Mouse (Mus musculus): ENCODE measurements around the gene Igdcc4. TPM values are rescaled to one million over a fixed set of nuclear protein-coding genes. Genes with fewer than 3 reads are reported as not detected.

The Igdcc4 gene
- polyA plus RNA-seq, 1 experiment, result 9.4 TPM

DNA sequence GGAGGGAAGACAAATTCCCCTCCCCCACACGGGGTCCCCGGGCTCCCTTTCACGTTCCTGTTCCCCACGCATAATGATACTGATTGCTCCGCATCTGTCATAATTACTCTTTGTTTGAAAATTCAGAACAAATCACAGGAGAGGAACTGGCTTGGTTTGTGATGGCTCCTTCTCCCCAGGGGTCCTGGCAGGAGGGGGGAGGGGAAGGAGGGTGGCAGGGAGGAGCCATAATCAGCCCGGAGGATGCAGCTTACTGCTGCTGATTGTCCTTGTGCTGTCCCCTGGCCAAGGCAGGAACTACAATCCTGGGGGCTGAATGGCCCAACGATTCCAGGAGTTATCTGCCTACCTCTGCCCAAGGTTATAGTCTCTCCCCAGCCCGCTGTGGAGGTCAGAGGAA, 55.3 kb downstream of the Igdcc4 start:
- H3K27me3 ChIP-seq (ENCODE audit: control insufficient read depth, insufficient read depth, insufficient read length), result peaks cover 51% of the 10 kb centered on the region
- H3K4me3 ChIP-seq, result no peak overlapping the region
- H3ac ChIP-seq (ENCODE audit: control insufficient read depth, insufficient read length), result no peak overlapping the region
- no peak for TF ChIP-seq POLR2A (IDR thresholded peaks at IDR 0.05; ENCODE audit: insufficient read length, low read depth)
- H3K79me2 ChIP-seq (ENCODE audit: control insufficient read depth, insufficient read depth), result no peaks in the 10 kb centered on the region
- H3K4me2 ChIP-seq (ENCODE audit: low read depth), result no peak overlapping the region
- no peaks in the 10 kb centered on the region for H3K36me3 ChIP-seq (ENCODE audit: control insufficient read depth, insufficient read depth)

GRCm38 (mm10) chr9:65157631-65158030, 56.3 kb downstream of the Igdcc4 start:
- peaks cover 61% of the 10 kb centered on the region for H3K27me3 ChIP-seq (ENCODE audit: control insufficient read depth, insufficient read depth, insufficient read length)
- no peak overlapping the region for H3K4me3 ChIP-seq
- TF ChIP-seq MYOG (IDR thresholded peaks at IDR 0.05; ENCODE audit: control insufficient read depth in 1 of 3, insufficient read depth in 1 of 3, insufficient read length in 2 of 3, low read depth in 2 of 3) (no peak), TCF12 (IDR thresholded peaks at IDR 0.05; ENCODE audit: insufficient read depth, poor library complexity, severe bottlenecking) (no peak), MAX (IDR thresholded peaks at IDR 0.05; ENCODE audit: low read depth) (no peak), POLR2AphosphoS2 (IDR thresholded peaks at IDR 0.05; ENCODE audit: insufficient read length, low read depth) (no peak), SRF (IDR thresholded peaks at IDR 0.05; ENCODE audit: control insufficient read depth, insufficient read length, low read depth) (no peak), USF1 (IDR thresholded peaks at IDR 0.05; ENCODE audit: low read depth) (no peak), CEBPB (IDR thresholded peaks at IDR 0.05; ENCODE audit: insufficient read depth, poor library complexity, severe bottlenecking) (no peak), TCF3 (IDR thresholded peaks at IDR 0.05; ENCODE audit: insufficient read length, low read depth) (no peak), POLR2A (IDR thresholded peaks at IDR 0.05; ENCODE audit: insufficient read length, low read depth) (no peak), REST (IDR thresholded peaks at IDR 0.05; ENCODE audit: insufficient read depth, insufficient read length) (no peak), MYOD1 (IDR thresholded peaks at IDR 0.05; ENCODE audit: control insufficient read depth in 1 of 3, insufficient read length in 2 of 3, low read depth in 2 of 3) (no peak), E2F4 (IDR thresholded peaks at IDR 0.05; ENCODE audit: insufficient read depth) (no peak)
- no peak overlapping the region for H3ac ChIP-seq (ENCODE audit: control insufficient read depth, insufficient read length)
- H3K36me3 ChIP-seq (ENCODE audit: control insufficient read depth, insufficient read depth), result no peaks in the 10 kb centered on the region
- no peak overlapping the region for H3K4me2 ChIP-seq (ENCODE audit: low read depth)
- no peaks in the 10 kb centered on the region for H3K79me2 ChIP-seq (ENCODE audit: control insufficient read depth, insufficient read depth)

DNA sequence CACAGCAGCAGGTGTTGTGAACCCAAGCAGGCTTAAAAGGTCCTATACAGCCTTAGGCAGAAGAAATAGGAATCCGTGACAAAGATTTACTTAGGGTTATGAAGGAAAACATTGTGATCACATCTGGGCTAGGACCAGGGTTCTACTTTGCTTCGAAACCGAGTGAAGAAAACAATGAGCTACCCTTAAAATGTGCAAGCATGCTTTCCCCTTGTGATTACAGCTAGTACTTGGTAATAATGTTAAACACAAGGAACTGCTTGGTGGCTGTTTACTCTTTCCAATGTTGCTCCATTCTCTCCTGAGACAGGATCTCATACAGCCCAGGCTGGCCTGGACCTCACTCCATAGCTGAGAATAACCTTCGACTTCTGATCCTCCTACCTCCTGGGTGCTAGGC, 59.9 kb downstream of the Igdcc4 start:
- no peak overlapping the region for H3K4me2 ChIP-seq (ENCODE audit: low read depth)
- H3K27me3 ChIP-seq (ENCODE audit: control insufficient read depth, insufficient read depth, insufficient read length), result peaks cover 74% of the 10 kb centered on the region
- no peak for TF ChIP-seq TCF3 (IDR thresholded peaks at IDR 0.05; ENCODE audit: insufficient read length, low read depth)
- no peak for TF ChIP-seq USF1 (IDR thresholded peaks at IDR 0.05; ENCODE audit: low read depth)
- TF ChIP-seq MAX (IDR thresholded peaks at IDR 0.05; ENCODE audit: low read depth), result no peak
- no peak for TF ChIP-seq POLR2A (IDR thresholded peaks at IDR 0.05; ENCODE audit: insufficient read length, low read depth)
- no peak for TF ChIP-seq MYOD1 (IDR thresholded peaks at IDR 0.05; ENCODE audit: control insufficient read depth in 1 of 3, insufficient read length in 2 of 3, low read depth in 2 of 3)
- no peak for TF ChIP-seq MYOG (IDR thresholded peaks at IDR 0.05; ENCODE audit: control insufficient read depth in 1 of 3, insufficient read depth in 1 of 3, insufficient read length in 2 of 3, low read depth in 2 of 3)
- H3K36me3 ChIP-seq (ENCODE audit: control insufficient read depth, insufficient read depth), result no peaks in the 10 kb centered on the region
- no peak overlapping the region for H3ac ChIP-seq (ENCODE audit: control insufficient read depth, insufficient read length)
- no peak overlapping the region for H3K4me3 ChIP-seq
- no peaks in the 10 kb centered on the region for H3K79me2 ChIP-seq (ENCODE audit: control insufficient read depth, insufficient read depth)

GRCm38 (mm10) chr9:65161881-65162280, 60.6 kb downstream of the Igdcc4 start:
- H3K79me2 ChIP-seq (ENCODE audit: control insufficient read depth, insufficient read depth), result no peaks in the 10 kb centered on the region

GRCm38 (mm10) chr9:65162711-65163639, 61.7 kb downstream of the Igdcc4 start:
- Histone ChIP-seq H3K79me2 (ENCODE audit: control insufficient read depth, insufficient read depth) (no peaks in the 10 kb centered on the region), H3ac (ENCODE audit: control insufficient read depth, insufficient read length) (no peak overlapping the region), H3K4me2 (ENCODE audit: low read depth) (no peak overlapping the region), H3K27me3 (ENCODE audit: control insufficient read depth, insufficient read depth, insufficient read length) (peaks cover 68% of the 10 kb centered on the region), H3K36me3 (ENCODE audit: control insufficient read depth, insufficient read depth) (no peaks in the 10 kb centered on the region), H3K4me3 (no peak overlapping the region)
- no peak for TF ChIP-seq MYOG (IDR thresholded peaks at IDR 0.05; ENCODE audit: control insufficient read depth in 1 of 3, insufficient read depth in 1 of 3, insufficient read length in 2 of 3, low read depth in 2 of 3)
- no peak for TF ChIP-seq MYOD1 (IDR thresholded peaks at IDR 0.05; ENCODE audit: control insufficient read depth in 1 of 3, insufficient read length in 2 of 3, low read depth in 2 of 3)
- TF ChIP-seq TCF3 (IDR thresholded peaks at IDR 0.05; ENCODE audit: insufficient read length, low read depth), result no peak
- TF ChIP-seq SRF (IDR thresholded peaks at IDR 0.05; ENCODE audit: control insufficient read depth, insufficient read length, low read depth), result no peak
- TF ChIP-seq E2F4 (IDR thresholded peaks at IDR 0.05; ENCODE audit: insufficient read depth), result no peak
- TF ChIP-seq TCF12 (IDR thresholded peaks at IDR 0.05; ENCODE audit: insufficient read depth, poor library complexity, severe bottlenecking), result no peak
- no peak for TF ChIP-seq MAX (IDR thresholded peaks at IDR 0.05; ENCODE audit: low read depth)
- no peak for TF ChIP-seq REST (IDR thresholded peaks at IDR 0.05; ENCODE audit: insufficient read depth, insufficient read length)
- no peak for TF ChIP-seq CEBPB (IDR thresholded peaks at IDR 0.05; ENCODE audit: insufficient read depth, poor library complexity, severe bottlenecking)
- no peak for TF ChIP-seq USF1 (IDR thresholded peaks at IDR 0.05; ENCODE audit: low read depth)
- no peak for TF ChIP-seq POLR2AphosphoS2 (IDR thresholded peaks at IDR 0.05; ENCODE audit: insufficient read length, low read depth)
- TF ChIP-seq POLR2A (IDR thresholded peaks at IDR 0.05; ENCODE audit: insufficient read length, low read depth), result no peak

More at GRCm38 (mm10) chr9:65161881-65162280, 60.6 kb downstream of the Igdcc4 start:
- no peak overlapping the region for H3K4me2 ChIP-seq (ENCODE audit: low read depth)
- no peaks in the 10 kb centered on the region for H3K36me3 ChIP-seq (ENCODE audit: control insufficient read depth, insufficient read depth)
- no peak overlapping the region for H3ac ChIP-seq (ENCODE audit: control insufficient read depth, insufficient read length)
- TF ChIP-seq MYOD1 (IDR thresholded peaks at IDR 0.05; ENCODE audit: control insufficient read depth in 1 of 3, insufficient read length in 2 of 3, low read depth in 2 of 3), result no peak
- no peak for TF ChIP-seq E2F4 (IDR thresholded peaks at IDR 0.05; ENCODE audit: insufficient read depth)
- no peak for TF ChIP-seq USF1 (IDR thresholded peaks at IDR 0.05; ENCODE audit: low read depth)
- no peak for TF ChIP-seq MYOG (IDR thresholded peaks at IDR 0.05; ENCODE audit: control insufficient read depth in 1 of 3, insufficient read depth in 1 of 3, insufficient read length in 2 of 3, low read depth in 2 of 3)
- no peak for TF ChIP-seq POLR2A (IDR thresholded peaks at IDR 0.05; ENCODE audit: insufficient read length, low read depth)
- no peak for TF ChIP-seq TCF3 (IDR thresholded peaks at IDR 0.05; ENCODE audit: insufficient read length, low read depth)
- no peak for TF ChIP-seq REST (IDR thresholded peaks at IDR 0.05; ENCODE audit: insufficient read depth, insufficient read length)
- no peak for TF ChIP-seq MAX (IDR thresholded peaks at IDR 0.05; ENCODE audit: low read depth)
- no peak for TF ChIP-seq CEBPB (IDR thresholded peaks at IDR 0.05; ENCODE audit: insufficient read depth, poor library complexity, severe bottlenecking)
- no peak for TF ChIP-seq TCF12 (IDR thresholded peaks at IDR 0.05; ENCODE audit: insufficient read depth, poor library complexity, severe bottlenecking)
- no peak for TF ChIP-seq SRF (IDR thresholded peaks at IDR 0.05; ENCODE audit: control insufficient read depth, insufficient read length, low read depth)
- no peak for TF ChIP-seq POLR2AphosphoS2 (IDR thresholded peaks at IDR 0.05; ENCODE audit: insufficient read length, low read depth)
- H3K4me3 ChIP-seq, result no peak overlapping the region
- peaks cover 79% of the 10 kb centered on the region for H3K27me3 ChIP-seq (ENCODE audit: control insufficient read depth, insufficient read depth, insufficient read length)
